Comparison of ENCODE assay signal across 28 mouse cellular contexts in the genomic region with DNA sequence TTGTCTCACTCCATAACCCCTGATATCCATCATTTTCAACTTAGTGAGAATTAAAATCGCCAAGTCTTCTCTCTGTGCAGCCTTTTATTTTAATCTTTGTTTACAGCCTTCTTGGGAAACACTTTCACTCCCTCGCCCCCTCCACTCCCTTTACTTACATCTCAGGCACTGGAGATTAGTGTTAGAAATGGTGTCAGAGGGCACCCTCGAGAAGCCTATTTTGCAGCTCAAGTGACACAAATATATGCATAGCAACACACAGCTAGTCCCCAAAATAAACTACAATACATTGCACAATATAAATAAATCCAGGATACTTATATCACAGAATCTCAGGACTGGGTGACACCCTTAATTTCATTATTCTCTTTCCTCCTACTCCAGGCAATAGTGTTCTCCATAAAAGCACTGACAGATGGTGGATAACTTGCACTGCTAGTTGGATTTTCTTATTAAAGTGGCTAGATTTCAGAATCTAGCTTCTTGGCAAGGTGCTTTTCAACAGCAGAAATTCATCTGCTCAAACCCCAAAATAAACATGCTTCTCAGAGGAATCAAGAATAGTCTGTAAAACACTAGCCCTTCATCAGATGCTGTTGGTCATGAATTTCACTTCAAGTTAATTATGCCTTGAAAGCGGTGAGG.
DNase-seq lines count a peak whose midpoint lies in the region; ATAC-seq and TF ChIP-seq lines count a peak whose summit lies in the region.
"Had no signal": no experiment of that assay in that cellular context is flagged by ENCODE, and none has a peak within 500 bp of the region (broad histone marks: within the 10 kb centered on the region; RNA-seq: fewer than 3 reads in every experiment).

No protein-coding gene starts in this region.

- no peak overlapping the region for H3K4me3 ChIP-seq in forebrain, embryonic 16.5 days (replicated peaks; ENCODE audit: low read length)
- no peak overlapping the region for H3K4me3 ChIP-seq in forebrain, embryonic 10.5 days
- no peak overlapping the region for H3K4me3 ChIP-seq in left cerebral cortex, adult 2 months
- H3K4me3 ChIP-seq in gastrocnemius, adult 2 months = no peak overlapping the region
- H3K4me3 ChIP-seq: heart, adult 2 months; heart, embryonic 12.5 days; hindbrain, embryonic 13.5 days; midbrain, embryonic 12.5 days; neural tube, embryonic 13.5 days had no signal

- H3K36me3 ChIP-seq in forebrain, embryonic 16.5 days (ENCODE audit: control insufficient read depth, insufficient read depth) = no peaks in the 10 kb centered on the region
- H3K36me3 ChIP-seq in forebrain, embryonic 10.5 days (replicated peaks) = no peaks in the 10 kb centered on the region
- H3K36me3 ChIP-seq: heart, embryonic 12.5 days; hindbrain, embryonic 13.5 days; midbrain, embryonic 12.5 days; neural tube, embryonic 13.5 days had no signal

- TF ChIP-seq CTCF in left cerebral cortex, adult 2 months (IDR thresholded peaks at IDR 0.05) = no peak
- TF ChIP-seq CTCF in gastrocnemius, adult 2 months (IDR thresholded peaks at IDR 0.05) = no peak

- H3K27me3 ChIP-seq in forebrain, embryonic 16.5 days (replicated peaks; ENCODE audit: control insufficient read depth, insufficient read depth, low read length) = no peaks in the 10 kb centered on the region
- no peaks in the 10 kb centered on the region for H3K27me3 ChIP-seq in forebrain, embryonic 10.5 days (ENCODE audit: poor library complexity, severe bottlenecking)
- H3K27me3 ChIP-seq: heart, embryonic 12.5 days; hindbrain, embryonic 13.5 days; midbrain, embryonic 12.5 days; neural tube, embryonic 13.5 days; Patski had no signal

- ATAC-seq in forebrain, embryonic 16.5 days = peak; percentile 81
- ATAC-seq: intestine, embryonic 16.5 days; Patski had no signal

- H3K9me3 ChIP-seq in forebrain, embryonic 16.5 days (ENCODE audit: control insufficient read depth, low read length) = no peaks in the 10 kb centered on the region
- no peaks in the 10 kb centered on the region for H3K9me3 ChIP-seq in forebrain, embryonic 10.5 days
- H3K9me3 ChIP-seq: heart, embryonic 12.5 days; hindbrain, embryonic 13.5 days; midbrain, embryonic 12.5 days; neural tube, embryonic 13.5 days had no signal

- DNase-seq in forebrain, embryonic 10.5 days (ENCODE audit: extremely low spot score, low spot score) = no peak
- DNase-seq in left cerebral cortex, adult 2 months (ENCODE audit: extremely low spot score in 1 of 2, low spot score in 2 of 2) = no peak
- DNase-seq in left cerebral cortex, postnatal 36 days (ENCODE audit: low spot score in 2 of 2) = no peak
- DNase-seq in right cerebral cortex, adult 18-20 months = peak; percentile 33
- DNase-seq in right cerebral cortex, postnatal 25 days = no peak
- peak; percentile 86 for DNase-seq in telencephalon, adult 2 months (ENCODE audit: low read depth, low spot score)
- DNase-seq in gastrocnemius, adult 2 months = no peak
- DNase-seq: adrenal gland, postnatal 14 days; cerebellum, adult 2 months; cerebellum, postnatal 25 days; heart, adult 2 months; heart, postnatal 4 days; kidney, adult 8-10 months; kidney, postnatal 4 days; liver; lung, adult 2 months; lung, postnatal 14 days; thymus, adult 18-20 months; thymus, postnatal 36 days had no signal

- no peak overlapping the region for H3K9ac ChIP-seq in forebrain, embryonic 16.5 days (replicated peaks; ENCODE audit: low read depth, low read length)
- H3K9ac ChIP-seq: heart, embryonic 12.5 days; hindbrain, embryonic 13.5 days; liver, embryonic 14.5 days; midbrain, embryonic 12.5 days; neural tube, embryonic 13.5 days had no signal

- peaks cover 8% of the 10 kb centered on the region for H3K4me1 ChIP-seq in forebrain, embryonic 16.5 days (replicated peaks; ENCODE audit: control insufficient read depth, insufficient read depth, low read length)
- no peaks in the 10 kb centered on the region for H3K4me1 ChIP-seq in forebrain, embryonic 10.5 days
- H3K4me1 ChIP-seq: hindbrain, embryonic 13.5 days; midbrain, embryonic 12.5 days; neural tube, embryonic 13.5 days had no signal

- no peak overlapping the region for H3K4me2 ChIP-seq in forebrain, embryonic 16.5 days (ENCODE audit: low read length)
- H3K4me2 ChIP-seq: heart, embryonic 12.5 days; hindbrain, embryonic 13.5 days; midbrain, embryonic 12.5 days; neural tube, embryonic 13.5 days had no signal

- H3K27ac ChIP-seq in forebrain, embryonic 16.5 days (ENCODE audit: low read length) = peak overlapping the region; percentile 57
- H3K27ac ChIP-seq in forebrain, embryonic 10.5 days = no peak overlapping the region
- H3K27ac ChIP-seq in left cerebral cortex, adult 2 months = peak overlapping the region; percentile 63
- no peak overlapping the region for H3K27ac ChIP-seq in gastrocnemius, adult 2 months
- H3K27ac ChIP-seq: heart, adult 2 months; hindbrain, embryonic 13.5 days; kidney, postnatal 0 days; liver, embryonic 14.5 days; midbrain, embryonic 12.5 days; neural tube, embryonic 13.5 days had no signal

- WGBS in forebrain, embryonic 16.5 days = 65% methylated on average over 4 of the region's 4 CpGs
- 85% methylated on average over 4 of the region's 4 CpGs for WGBS in forebrain, embryonic 10.5 days

- intact Hi-C loops in left cerebral cortex, adult 2 months (cut with DNase I) = loop anchor here (2.0 to 5.0 kb wide), 3 partner anchors 36 to 156 kb away; partner anchors contain the start of gene Cav1
- intact Hi-C loops in left cerebral cortex, postnatal 36 days (cut with DNase I) = no loop called here
- intact Hi-C loops in gastrocnemius, adult 2 months (cut with DNase I) = no loop called here

Comparison
In these comparisons a context has a peak if more than half of its experiments do, and no peak if none do; other contexts are left out.
1. H3K27ac ChIP-seq: peak in forebrain, embryonic 16.5 days (single experiment) and left cerebral cortex, adult 2 months (single experiment); none in forebrain, embryonic 10.5 days (single experiment) and gastrocnemius, adult 2 months (single experiment).
2. DNase-seq: peak in right cerebral cortex, adult 18-20 months (single experiment) and telencephalon, adult 2 months (single experiment); none in forebrain, embryonic 10.5 days (single experiment), left cerebral cortex, adult 2 months (0 of 2), left cerebral cortex, postnatal 36 days (0 of 2), right cerebral cortex, postnatal 25 days (single experiment) and gastrocnemius, adult 2 months (single experiment).